Mouse (Mus musculus) T-helper 17 cell (primary cell): ENCODE results near the gene Kcnj9.

Experiments
- in situ Hi-C, 2 experiments: fragments of 300-600 bp; cut with MboI, MseI; formaldehyde crosslinking; loops; 1 replicate in 1 of 2; 2 replicates in 1 of 2; pipeline ENCODE4 v1.15.1; 2025; ENCODE audit warnings: high pct_unique_total_duplicates in 2 of 2

The Kcnj9 gene

DNA sequence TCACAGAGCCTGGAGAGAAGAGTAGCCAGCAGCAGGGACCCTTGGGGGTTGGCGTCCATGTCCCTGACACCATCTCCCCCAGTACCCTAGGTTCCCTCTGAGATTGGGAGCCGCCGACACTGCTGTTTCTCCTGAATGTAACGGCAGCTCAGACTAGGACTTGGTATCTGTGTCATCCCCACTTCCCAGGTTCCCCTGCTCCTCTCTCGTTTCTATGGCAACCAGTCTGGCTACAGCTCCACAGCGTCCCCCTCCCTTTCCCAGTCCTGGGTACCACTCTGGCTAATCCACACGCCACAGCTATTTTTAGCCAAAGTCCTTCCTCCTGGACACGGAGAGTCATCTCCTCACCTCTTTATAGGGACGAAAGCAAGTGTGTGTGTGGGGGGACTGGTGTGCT is at the start of gene Kcnj9:
Gene Kcnj9 (minus strand): TSS at position 188 of the 400 bp plus-strand sequence.
- in situ Hi-C loops, result no loop called here

DNA sequence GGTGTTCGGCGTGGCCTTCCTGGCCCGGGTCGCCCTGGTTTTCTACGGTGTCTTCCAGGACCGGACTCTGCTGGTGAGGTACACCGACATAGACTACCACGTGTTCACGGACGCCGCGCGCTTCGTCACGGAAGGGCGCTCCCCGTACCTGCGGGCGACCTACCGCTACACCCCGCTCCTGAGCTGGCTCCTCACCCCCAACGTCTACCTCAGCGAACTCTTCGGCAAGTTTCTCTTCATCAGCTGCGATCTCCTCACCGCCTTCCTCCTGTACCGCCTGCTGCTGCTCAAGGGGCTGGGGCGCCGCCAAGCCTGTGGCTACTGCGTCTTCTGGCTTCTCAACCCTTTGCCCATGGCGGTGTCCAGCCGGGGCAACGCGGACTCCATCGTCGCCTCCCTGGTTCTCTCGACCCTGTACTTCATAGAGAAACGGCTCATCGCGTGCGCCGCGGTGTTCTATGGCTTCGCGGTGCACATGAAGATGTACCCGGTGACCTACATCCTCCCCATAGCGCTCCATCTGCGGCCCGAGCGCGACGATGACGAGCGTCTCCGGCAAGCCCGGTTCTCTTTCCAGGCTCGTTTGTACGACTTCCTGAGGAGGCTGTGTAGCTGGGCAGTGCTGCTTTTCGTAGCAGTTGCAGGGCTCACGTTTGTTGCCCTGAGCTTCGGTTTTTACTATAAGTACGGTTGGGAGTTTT is 47.8 kb upstream of the Kcnj9 start:
- in situ Hi-C loops, result no loop called here

DNA sequence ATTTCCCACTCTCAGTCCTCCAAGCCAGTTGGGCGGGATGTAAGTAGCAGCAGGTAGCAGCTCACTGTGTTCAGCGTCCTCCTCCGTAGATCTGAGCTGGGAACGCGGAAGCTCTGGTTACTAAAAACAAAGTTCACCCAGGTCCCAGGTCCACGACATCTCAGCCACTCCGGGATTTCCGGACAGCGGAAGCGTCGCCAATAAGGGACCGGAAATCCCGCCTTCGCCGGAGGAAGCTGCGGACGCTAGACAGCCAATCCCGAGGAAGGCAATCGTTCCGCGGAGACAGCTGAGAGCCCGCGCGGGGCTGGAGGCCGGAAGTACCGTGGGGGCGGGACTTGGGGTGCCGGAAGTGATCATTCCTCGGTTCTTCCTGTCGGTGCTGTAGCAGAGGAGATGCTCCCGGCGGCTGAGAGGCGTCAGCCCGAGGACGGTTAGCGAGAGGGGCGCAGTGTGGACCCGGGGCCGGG is 47.1 kb upstream of the Kcnj9 start, which contains the start of gene Pigm:
Gene Pigm (plus strand): TSS at position 349 of the 470 bp plus-strand sequence.
- in situ Hi-C loops, result no loop called here

DNA sequence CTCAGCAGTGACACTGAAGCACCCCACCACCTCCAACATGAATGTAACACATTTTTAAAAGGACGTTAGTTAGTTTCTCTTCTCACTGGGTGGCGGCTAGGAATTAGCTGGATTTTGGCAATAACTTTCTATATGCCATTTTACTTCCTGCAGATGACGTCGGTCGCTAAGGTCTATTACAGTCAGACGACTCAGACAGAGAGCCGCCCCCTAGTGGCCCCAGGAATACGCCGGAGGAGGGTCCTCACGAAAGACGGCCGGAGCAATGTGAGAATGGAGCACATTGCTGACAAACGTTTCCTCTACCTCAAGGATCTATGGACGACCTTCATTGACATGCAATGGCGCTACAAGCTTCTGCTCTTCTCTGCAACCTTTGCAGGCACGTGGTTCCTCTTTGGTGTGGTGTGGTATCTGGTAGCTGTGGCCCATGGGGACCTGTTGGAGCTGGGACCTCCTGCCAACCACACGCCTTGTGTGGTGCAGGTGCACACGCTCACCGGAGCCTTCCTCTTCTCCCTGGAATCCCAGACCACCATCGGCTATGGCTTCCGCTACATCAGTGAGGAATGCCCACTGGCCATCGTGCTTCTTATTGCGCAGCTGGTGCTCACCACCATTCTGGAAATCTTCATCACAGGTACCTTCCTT is 39.8 kb upstream of the Kcnj9 start:
- in situ Hi-C loops, result loop anchor here in 1 of 2 experiments (5.0 kb wide), 1 partner anchor 37 kb away; no protein-coding TSS in a partner anchor

DNA sequence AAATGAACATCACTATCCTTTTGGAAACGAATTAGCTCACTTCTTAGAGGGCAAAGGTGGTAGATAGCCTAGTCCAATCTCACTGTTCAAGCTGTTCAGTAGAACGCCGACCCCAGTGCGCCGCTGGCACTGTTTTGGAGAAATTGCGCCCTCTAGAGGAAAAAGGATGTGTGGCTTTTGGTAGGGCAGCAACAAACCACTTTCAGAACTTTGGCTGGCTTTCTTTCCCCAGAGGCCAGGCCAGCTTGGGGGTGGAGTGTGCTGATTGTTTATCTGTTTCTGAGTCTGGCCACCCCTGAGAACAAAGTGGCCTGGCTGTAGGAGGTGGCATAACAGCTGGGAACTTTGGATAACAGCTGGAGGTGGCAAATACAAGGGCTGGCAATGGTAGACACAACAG is 35.6 kb upstream of the Kcnj9 start:
- in situ Hi-C loops, result loop anchor here in 1 of 2 experiments (5.0 kb wide), 1 partner anchor 32 kb away; no protein-coding TSS in a partner anchor

DNA sequence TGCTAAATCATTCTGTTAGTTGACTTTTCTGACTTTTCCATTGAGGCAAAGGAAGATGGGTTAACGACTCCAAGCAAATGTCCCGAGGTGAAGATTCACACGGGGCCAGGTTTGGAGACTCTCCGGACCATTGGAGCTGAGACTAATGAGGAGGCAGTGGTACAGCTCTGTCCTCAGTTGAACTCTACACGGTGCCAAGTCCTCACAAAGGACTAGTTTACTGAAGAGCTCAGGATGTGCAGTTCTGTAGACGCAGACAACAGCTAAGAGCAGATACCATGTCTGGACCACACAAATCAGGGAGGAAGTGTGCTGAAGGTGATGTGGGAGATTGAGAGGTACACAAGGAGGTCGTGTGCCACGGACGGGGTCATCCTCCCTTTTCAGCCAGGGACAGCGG is 29.2 kb upstream of the Kcnj9 start:
- in situ Hi-C loops, result no loop called here

DNA sequence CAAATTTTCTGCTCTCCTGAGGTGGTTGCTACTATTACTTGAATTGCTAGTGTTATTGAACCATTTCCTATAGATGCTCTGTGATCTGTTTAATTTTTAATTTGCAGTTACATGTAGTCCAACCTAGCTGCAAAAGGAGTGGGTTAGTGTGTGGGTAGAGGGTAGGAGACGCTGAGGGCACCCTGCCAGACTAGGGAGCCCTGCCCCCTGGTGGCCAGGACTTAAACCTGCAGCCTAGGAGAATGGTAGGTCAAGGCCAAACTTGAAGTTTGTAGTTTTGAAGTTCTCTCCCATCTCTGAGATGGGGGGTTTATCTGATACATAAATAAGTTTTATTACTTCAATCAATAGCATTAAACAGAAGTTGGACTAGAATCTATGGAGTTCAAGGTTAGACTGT is 28.4 kb upstream of the Kcnj9 start:
- in situ Hi-C loops, result no loop called here

DNA sequence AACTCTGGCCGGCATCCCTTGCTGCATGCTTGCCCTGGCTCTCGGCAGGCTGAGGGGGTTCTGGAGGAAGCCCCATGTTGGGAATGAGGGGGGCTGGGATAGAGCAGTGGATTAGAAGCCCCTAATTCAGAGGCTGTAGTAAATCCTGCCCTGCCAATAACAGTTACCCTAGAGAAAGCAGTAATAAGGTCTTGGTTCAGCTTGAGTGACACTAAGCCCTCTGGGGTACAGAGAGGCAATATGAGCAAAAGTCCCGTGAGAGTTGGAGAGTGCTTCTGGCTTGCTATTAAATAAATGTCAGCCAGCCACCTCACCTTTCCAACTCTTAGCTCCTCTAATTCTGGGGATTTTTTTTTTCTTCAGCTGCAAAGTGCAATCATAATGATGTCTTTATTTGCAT is 26.2 kb upstream of the Kcnj9 start:
- in situ Hi-C loops, result no loop called here

DNA sequence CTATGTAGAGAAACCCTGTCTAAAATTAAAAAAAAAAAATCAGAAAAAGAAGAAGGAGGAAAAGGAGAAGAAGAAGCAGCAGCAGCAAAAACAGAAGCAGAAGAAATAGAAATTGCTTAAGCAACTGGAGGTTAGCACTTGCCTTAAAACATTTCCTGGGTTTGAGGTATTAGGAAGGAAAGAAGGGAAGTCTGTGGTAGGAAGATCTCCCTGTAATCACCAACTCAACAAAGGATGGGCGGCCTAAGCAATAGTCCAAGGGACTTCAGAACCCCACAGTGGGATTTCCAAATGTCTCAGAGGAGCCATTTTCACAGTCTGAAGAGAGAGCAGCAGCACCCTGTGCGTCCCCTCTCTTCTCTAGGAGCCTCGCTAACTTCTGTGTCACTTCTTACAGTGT is 23.3 kb upstream of the Kcnj9 start:
- in situ Hi-C loops, result loop anchor here in 1 of 2 experiments (5.0 kb wide), 1 partner anchor 305 kb away; no protein-coding TSS in a partner anchor

DNA sequence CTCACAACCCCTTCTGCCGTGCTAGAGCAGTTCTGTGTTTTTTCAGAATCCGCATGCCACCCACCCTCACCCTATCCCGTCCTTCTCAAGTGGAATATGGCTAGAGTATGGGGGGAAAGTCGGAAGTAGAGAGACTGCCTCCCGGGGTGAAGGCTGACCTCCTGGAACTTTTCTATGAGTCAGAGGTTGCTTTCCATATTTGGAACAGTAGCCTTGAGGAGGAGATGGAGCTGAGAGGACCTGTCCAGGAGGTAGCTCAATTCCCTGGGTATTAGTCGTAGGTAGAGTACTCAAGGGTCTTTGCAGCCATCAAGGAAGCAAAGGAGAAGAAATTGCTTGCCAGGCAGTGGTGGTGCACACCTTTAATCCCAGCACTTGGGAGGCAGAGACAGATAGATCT is 22.9 kb upstream of the Kcnj9 start:
- in situ Hi-C loops, result loop anchor here in 1 of 2 experiments (5.0 kb wide), 1 partner anchor 305 kb away; no protein-coding TSS in a partner anchor

DNA sequence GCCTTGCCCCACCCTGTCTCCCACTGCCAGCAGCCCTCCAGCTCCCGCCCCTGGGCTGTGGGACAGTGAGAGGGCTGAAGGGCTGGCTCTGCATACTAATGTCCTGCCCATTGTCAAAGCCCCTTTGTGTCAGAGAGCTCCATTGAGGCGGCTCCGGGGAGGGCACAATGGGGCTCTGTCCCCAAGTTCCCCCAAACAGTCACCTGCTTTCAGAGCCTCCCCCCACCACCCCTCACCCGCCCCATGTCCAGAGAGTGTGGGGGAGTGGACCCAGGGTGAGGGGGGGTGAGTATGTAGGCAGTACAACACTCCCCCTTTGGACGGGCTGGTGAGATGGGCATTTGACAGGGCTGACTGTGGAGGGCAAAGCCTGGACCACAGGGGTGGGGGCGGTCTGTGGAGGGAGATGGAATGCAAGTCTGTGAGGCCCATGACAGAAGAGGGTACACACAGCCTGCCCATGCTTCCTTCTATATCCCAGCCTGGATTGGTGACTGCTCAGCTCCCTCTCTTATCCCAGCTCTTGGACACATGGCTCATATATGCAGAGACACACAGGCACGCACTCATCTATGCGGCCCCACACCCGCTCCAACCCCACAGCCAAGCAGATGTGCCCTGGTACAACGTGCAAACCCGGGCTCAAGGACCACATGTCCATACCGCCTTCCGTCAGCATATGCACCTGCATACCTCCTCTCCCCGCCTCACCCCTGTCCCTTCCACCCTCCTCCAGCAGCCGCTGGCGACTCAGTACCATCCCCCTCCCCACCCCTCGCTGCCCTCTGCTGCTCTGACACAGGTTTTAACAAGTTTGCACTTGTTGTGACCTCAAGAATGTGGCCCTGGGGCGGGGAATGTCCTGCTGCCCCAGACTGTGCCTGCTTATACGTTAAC is 21.0 kb upstream of the Kcnj9 start:
- in situ Hi-C loops, result loop anchor here in 1 of 2 experiments (5.0 kb wide), 1 partner anchor 303 kb away; no protein-coding TSS in a partner anchor

DNA sequence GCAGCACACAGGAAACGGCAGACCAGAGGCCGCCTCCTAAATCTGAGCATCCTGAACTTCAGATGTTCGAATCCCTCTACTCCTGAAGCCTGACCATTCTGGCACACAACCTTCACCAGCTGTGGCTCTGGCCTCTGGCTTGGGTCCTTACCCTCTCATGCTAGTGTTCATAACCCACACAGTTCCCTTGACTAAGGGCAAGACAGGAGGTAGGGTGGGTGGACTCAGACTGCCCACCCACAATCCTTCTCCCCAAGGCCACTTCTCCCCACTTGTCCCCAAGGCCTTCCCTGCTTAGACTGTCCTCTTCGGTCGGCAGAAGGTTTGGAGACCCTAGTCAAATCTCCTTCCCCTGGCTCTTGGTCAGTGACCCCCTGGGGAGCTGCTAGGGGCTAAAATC is 20.4 kb upstream of the Kcnj9 start:
- in situ Hi-C loops, result no loop called here

DNA sequence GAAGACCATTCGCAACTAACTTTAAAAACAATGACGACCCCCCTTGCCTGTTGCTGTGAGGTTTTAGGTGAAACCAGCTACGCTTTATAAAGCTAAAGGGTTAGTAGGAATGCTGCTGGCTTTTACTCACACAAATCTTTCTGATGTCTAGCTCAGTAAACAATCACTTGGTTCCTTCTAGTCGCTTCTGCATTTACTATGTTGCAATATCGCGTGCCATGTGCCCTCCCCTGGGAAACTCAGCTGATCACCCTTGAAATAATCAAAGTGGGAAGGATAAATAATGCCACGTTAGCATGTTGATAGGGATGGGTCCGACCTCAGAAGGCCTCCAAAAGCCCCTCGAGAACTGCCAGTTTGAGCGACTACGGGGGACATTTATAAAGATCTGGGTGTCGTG is 18.3 kb upstream of the Kcnj9 start:
- in situ Hi-C loops, result no loop called here

DNA sequence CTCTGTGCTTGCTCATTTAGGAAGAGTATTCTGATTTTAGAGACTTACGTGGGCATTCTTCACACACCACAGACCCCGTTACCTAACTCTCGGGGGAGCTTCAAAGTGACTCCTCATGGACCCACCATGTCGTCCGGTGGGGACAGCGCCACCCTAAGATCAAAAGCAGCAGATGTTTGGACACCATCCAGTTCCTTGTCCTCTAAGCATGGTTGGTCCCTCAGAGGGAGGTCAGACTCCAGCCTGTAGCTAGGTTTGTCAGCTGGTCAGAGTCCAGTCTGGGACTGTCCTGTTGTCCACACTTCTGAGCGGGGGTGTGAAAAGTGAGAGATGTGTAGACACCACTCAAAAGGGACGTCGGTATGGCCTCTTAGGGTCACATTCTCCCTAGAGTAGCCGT is 17.6 kb upstream of the Kcnj9 start:
- in situ Hi-C loops, result no loop called here

DNA sequence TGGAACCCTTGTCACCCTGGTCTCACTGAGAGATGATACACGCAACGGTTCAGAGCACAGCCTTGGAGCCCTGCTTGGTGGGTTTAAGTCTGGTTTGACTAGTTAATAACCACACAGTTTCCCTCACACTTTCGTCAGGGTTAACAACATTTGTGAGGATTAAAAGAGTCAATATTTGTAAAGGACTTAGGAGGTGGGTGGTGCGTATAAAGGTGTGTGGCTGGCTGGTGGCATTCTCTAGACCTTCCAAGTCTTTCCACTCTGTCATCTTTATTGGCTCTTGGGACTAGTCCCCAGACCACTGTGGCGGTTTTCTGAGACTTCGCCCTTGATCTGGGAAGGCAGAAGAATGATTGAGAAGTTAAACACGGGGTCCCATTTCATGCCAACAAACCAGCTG is 15.7 kb upstream of the Kcnj9 start:
- in situ Hi-C loops, result no loop called here

DNA sequence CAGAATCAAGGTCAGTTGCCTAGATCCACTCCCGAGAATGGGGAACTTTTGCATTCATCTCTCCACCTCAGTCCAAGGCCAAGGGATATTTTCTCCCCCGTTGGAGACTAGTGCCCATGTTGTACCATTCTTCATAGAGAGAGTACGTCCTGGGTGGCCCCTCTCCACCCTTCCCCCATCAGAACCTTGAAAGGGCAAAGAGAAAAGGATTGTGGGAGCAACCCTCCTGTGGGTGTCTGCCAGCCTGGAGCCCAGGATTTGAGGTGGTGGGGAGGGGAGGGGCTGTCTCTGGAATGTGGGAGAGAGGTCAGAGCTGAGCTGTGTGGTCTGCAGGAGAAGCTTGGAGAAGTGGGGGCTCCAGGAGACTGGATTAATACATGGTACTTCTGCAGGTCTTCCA is 14.8 kb upstream of the Kcnj9 start:
- in situ Hi-C loops, result no loop called here

DNA sequence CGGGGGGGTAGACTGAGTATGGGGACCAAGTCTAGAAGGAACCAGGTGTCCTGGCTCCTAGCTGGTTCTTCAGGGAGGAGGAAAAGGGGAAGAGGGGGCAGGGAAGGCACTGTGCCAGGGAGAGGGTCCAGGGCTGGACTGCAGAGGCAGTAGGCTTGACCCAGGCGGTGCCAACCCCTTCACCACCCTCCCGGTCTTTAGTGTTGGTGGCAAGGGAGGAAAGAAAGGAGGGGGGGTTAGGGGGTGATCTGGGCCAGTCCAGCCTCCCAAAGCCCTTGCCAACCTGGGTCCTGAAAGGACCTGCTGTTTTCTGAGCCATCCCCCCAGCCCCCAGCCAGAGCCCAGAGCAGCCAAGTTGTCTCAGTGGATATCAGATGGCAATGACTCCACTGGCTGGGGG is 13.6 kb upstream of the Kcnj9 start:
- in situ Hi-C loops, result no loop called here

DNA sequence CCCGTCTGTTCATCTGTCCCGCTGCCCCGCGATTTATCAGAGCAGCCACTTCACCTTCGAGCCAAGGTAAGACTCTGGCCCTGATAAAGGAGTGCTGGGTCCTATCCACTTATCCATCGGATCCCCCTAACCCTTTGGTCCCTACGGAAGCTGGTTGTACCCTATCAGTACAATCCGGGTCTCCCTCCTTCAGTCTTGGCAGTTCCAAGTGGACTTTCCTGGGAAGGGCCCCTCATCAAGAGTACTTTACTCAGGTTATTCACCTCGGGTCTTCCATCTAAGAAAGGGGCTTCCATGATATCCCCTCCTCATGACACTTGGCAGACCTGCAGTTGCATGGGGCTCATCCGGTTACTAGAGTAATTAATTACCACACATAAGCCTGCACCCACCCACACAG is 12.3 kb upstream of the Kcnj9 start:
- in situ Hi-C loops, result no loop called here

DNA sequence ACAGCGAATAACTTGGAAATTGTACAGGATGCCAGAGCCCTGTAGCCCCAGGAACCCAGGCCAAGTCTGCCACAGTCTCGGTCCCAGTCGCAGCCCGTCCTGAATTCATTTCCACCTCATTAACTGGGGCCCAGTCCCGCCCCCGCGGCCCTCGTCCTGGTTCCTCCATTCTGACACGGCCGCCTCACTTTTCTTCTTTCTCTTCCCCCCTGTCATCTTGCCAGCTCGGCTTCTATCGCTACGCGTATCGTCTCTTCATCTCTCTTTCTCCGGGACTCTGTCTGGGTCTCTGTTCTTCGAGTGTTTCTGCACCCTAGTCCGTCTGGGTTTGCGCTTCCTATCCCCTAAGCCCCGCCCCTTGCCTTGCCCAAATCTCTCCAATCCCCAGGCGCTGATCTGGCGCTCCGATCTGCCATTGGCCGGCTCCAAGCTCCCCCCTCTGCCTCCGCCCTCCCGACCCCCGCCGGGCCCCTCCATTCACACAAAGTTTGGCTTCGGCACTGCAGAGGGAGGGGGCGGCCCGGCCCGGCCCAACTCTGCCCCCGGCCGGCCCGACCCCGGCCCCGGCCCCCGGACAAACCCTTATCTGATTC is 11.7 kb upstream of the Kcnj9 start, which contains the start of gene Kcnj10:
Gene Kcnj10 (plus strand): TSS at position 482 of the 593 bp plus-strand sequence.
- in situ Hi-C loops, result no loop called here

DNA sequence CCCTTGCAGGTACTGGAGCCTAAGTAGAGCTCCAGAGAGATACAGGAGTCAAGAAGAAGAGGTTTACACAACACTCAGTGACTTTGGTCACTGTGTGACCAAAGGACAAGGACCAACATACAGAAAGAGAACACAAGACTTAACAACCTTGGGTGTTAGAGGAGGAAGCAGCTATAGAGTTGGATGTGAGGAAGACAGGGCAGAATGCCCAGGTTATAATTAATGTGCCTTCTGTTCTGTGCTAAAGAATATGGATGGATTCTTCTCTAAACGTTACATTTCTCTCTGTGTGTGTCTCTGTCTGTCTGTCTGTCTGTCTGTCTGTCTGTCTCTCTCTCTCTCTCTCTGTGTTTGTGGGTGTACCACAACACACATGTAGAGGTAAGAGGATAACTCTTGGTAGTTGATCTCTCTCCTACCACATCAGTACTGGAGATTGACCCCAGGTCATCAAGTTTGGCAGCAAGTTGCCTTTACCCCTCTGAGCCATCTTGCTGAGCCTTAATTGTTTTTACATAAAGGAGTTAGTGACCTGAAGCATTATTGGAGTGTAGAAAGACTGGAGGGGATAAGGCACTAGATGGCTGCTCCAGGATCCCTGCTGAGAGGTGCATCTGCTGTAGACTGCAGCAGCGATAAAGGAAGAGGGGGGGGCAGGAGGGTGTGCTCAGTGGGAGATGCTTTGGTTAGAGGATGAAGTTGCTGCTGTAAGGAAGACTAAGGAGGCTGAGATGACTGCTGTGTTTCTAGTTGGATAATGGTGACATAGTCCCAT is 8.5 kb upstream of the Kcnj9 start:
- in situ Hi-C loops, result no loop called here

DNA sequence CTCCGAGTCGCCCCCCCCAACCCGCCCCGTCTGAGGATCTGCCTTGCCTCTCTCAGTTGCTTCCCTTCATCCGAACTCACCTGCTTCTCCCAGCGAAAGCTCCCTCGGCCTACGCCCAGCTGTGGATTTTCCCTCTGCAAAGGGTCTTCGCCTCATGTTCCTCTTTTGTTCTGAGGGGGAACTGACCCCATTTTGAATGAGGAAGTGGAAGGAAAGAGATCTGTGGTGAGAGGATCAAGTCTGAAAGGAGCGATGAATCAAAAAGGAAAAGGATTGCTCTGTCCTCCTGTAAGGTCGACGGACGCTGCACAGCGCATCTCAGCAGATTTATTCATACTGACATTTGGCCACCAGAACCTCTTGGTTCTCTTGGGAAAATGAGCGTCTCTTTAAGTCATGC is 6.7 kb upstream of the Kcnj9 start:
- in situ Hi-C loops, result no loop called here
